Mouse (Mus musculus) cortical plate, adult 2 months (tissue): ENCODE data around the gene Olfr237-ps1. TPM values are rescaled to one million over a fixed set of nuclear protein-coding genes. Genes with fewer than 3 reads are reported as not detected.
"Not testable (repeated sequence)": the region's sequence is repeated elsewhere in the genome, so short reads cannot be mapped to it uniquely, and the experiment has no call there.

Experiments used
- H3K27ac ChIP-seq: fragments of 200-500 bp; 2 replicates; pipeline ENCODE4 v1.5.1; 2012; ENCODE audit warnings: low read length, control low read depth, inconsistent platforms; ENCODE audit not compliant: insufficient read depth
- H3K4me1 ChIP-seq: fragments of 200-500 bp; 2 replicates; pipeline ENCODE4 v1.6.1; 2011; ENCODE audit warnings: low read length; ENCODE audit not compliant: control insufficient read depth, insufficient read depth
- H3K4me3 ChIP-seq: fragments of 200-500 bp; 2 replicates; pipeline ENCODE4 v1.5.1; 2011; ENCODE audit warnings: mild to moderate bottlenecking, low read length, control low read depth; ENCODE audit not compliant: insufficient read depth
- CTCF ChIP-seq: fragments of 200-500 bp; IDR thresholded peaks from 2 replicates; pipeline ENCODE4 v1.5.1; 2011; ENCODE audit warnings: mild to moderate bottlenecking, control low read depth, low read length; ENCODE audit not compliant: insufficient read depth; ENCODE audit errors: extremely low read depth
- POLR2A ChIP-seq: fragments of 200-500 bp; IDR thresholded peaks from 2 replicates; pipeline ENCODE4 v1.6.1; 2011; ENCODE audit warnings: mild to moderate bottlenecking, low read length, control low read depth; ENCODE audit not compliant: insufficient read depth; ENCODE audit errors: extremely low read depth
- polyA plus RNA-seq: library from polyadenylated mRNA; depleted of rRNA; stranded (reverse); fragments of >200 nt; gene quantifications from 2 replicates; pipeline ENCODE4 v1.2.3, GENCODE M21; 2012; rRNA removed

Gene Olfr237-ps1
- polyA plus RNA-seq: not detected in 2 replicates

DNA sequence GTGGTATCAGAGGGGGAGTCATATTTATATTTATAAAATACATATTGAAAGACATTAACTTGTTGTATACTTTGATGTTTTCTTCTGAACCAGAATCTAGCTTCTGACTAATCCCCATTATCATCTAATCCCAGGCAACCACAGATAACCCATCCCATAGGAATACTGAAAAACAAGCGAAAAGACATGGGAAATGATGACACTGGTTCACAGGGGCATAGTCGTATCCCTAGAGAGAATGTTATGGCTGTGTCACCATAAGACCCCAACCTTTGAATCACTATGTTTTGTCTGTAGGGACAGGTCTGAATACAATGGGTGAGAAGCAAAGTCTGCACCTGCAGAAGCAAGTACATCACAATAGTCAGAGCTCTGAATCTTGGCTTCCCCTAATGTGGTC, at the start of gene Olfr237-ps1:
TSS of gene Olfr237-ps1 (plus strand) at position 301 of the 400 bp plus-strand sequence.
- H3K4me1 ChIP-seq, H3K4me3 ChIP-seq, H3K27ac ChIP-seq: not testable (repeated sequence)

DNA sequence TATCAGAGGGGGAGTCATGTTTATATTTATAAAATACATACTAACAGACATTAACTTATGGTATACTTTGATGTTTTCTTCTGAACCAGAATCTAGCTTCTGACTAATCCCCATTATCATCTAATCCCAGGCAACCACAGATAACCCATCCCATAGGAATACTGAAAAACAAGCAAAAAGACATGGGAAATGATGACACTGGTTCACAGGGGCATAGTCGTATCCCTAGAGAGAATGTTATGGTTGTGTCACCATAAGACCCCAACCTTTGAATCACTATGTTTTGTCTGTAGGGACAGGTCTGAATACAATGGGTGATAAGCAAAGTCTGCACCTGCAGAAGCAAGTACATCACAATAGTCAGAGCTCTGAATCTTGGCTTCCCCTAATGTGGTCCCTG, 40.3 kb upstream of the Olfr237-ps1 start, which contains the start of gene Olfr441:
TSS of gene Olfr441 (plus strand) at position 301 of the 400 bp plus-strand sequence.
- not testable (repeated sequence) for H3K4me3 ChIP-seq, H3K4me1 ChIP-seq, H3K27ac ChIP-seq

DNA sequence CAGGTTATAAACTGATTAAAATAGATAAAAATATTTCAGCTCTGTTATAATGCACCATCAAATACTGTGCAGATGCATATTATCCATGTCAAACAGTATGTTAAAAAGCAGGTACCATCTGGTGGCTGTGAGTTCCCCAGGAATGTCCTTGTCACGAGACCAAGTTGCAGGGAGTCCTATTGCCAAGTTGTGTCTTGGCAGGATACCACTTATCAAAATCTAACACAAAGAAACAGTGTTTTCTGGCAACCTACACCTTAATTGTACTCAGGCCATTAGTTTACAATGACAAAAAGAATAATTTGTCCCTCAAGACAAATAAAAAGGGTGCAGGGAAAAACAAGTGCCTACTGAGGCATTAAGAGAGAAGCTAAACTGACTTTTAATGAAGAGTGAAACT, 13.1 kb downstream of the Olfr237-ps1 start:
- no peak overlapping the region for H3K27ac ChIP-seq
- H3K4me3 ChIP-seq: no peak overlapping the region
- no peaks in the 10 kb centered on the region for H3K4me1 ChIP-seq
- TF ChIP-seq POLR2A (no peak), CTCF (no peak)

DNA sequence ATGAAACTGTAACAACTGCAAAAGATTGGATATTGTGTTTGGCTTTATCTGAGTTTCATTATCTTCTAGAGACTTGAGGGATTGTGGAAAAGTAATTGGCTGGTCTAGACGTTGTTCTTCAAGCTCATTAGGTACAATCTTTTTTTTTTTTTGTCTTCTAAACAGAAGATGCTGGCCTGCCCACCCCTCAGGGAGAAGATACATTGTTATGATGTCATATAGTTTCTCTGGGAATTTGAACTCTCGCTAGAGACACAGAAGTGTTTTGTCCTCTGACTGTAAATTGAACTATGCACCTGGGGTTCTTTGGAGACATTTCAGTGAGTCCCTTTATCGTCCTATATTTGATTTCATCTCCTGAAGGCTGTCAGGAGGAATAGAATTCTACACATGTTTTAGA, 16.6 kb downstream of the Olfr237-ps1 start, which contains the start of gene Olfr437:
TSS of gene Olfr437 (plus strand) at position 301 of the 400 bp plus-strand sequence.
- Histone ChIP-seq H3K4me1 (no peaks in the 10 kb centered on the region), H3K4me3 (no peak within 1 kb of the TSS), H3K27ac (no peak within 1 kb of the TSS)
- no peak for TF ChIP-seq POLR2A
- TF ChIP-seq CTCF: no peak

DNA sequence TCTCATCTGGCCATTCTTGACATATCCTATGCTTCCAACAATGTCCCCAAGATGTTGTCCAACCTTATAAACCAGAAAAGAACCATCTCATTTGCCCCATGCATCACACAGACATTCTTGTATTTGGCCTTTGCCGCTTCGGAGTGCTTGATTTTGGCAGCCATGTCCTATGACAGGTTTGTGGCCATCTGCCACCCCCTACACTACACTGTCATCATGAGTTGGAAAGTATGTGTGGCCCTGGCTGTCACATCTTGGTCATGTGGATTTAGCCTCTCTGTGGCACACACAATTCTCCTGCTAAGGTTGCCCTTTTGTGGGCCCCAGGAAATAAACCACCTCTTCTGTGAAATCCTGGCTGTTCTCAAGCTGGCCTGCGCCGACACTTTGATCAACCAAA, 20.9 kb downstream of the Olfr237-ps1 start:
- Histone ChIP-seq H3K4me3 (no peak overlapping the region), H3K4me1 (no peaks in the 10 kb centered on the region)
- TF ChIP-seq CTCF (no peak), POLR2A (no peak)

DNA sequence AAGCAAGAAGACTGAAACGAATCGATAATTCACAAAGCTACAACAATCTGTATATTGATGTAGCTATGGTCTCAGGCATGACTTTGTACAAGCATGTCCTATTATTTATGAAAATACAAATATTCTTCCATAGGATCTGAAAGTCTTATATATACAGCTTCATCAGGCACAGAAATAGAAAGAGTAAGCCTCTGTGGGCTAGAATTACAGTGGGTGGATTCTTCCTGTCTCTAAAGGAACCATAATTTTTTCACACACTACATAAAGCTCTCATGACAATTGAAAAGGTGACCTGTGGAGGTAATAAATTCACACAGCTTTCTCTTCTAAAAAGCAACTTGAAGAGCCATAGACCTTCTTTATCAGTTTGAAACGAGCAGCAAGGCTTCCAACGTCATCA, 25.5 kb downstream of the Olfr237-ps1 start, which contains the start of gene Olfr13:
TSS of gene Olfr13 (plus strand) at position 301 of the 400 bp plus-strand sequence.
- Histone ChIP-seq H3K27ac (no peak within 1 kb of the TSS), H3K4me1 (no peaks in the 10 kb centered on the region), H3K4me3 (no peak within 1 kb of the TSS)
- TF ChIP-seq CTCF (no peak), POLR2A (no peak)

More for the DNA sequence above, 20.9 kb downstream of the Olfr237-ps1 start:
- H3K27ac ChIP-seq: no peak overlapping the region

DNA sequence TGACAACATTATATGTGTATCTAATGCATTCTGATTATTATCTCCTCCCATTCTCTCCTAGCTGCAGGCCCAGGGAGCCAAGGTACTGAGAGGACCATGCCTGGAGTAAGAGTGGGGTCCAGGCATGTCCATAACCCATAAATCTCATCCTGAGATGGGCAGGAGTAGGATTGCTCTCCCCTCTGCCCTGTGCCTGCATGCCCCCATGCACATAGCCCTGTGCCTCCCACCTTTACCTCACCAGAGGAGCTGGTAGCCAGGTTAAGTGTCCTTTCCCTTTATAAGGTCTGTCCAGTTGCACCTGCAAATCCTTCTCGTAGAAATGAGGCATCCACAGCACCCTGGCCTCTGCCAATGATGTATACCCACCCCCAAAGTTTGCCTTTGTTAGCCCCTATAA, 31.8 kb downstream of the Olfr237-ps1 start:
- no peak overlapping the region for H3K27ac ChIP-seq
- TF ChIP-seq CTCF: no peak
- TF ChIP-seq POLR2A: no peak
- no peak overlapping the region for H3K4me3 ChIP-seq
- H3K4me1 ChIP-seq: no peaks in the 10 kb centered on the region

DNA sequence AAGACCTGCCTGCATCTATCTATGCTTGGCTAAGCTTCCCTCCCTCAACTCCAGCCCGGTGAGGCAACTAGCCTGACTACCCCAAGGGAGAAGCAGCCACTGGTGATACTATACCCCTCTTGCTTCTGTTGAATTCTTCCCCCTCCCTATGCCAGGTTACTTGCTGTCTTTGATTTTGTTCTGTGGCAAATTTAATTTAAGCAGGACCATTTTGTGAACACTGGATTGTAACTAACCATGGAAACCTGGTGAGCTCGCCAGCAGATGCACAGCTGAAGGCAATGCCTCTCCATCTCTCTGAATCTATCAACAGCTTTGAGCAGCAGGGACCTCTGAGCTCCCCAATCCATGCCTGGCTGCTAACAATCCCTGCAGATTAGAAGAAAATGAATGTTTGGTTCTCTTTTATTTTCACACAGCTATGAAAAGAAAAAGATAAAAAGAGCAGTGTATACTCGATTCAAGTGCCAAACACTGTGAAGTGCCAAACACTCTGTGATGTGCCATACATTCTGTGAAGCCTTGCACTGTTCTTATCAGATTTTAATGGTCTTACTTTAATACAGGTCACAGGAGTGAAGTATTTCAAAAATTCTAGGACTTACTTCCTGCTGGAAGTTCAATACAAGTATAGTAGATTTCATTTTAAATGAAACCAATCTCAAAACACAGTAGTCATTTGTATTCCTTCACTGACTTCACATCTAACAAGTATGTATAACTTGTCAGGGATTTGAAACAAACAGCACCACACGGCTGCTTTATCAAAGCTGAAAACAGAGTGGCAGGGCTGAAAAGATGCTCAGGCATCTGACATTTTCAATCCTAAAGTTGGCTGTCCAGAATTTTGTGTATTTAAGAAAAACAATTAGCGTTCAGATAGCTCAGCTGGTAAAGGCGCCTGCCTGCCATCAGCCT, 32.5 kb downstream of the Olfr237-ps1 start:
- H3K4me3 ChIP-seq: no peak overlapping the region
- no peak overlapping the region for H3K27ac ChIP-seq
- TF ChIP-seq POLR2A (no peak), CTCF (no peak)
- no peaks in the 10 kb centered on the region for H3K4me1 ChIP-seq

DNA sequence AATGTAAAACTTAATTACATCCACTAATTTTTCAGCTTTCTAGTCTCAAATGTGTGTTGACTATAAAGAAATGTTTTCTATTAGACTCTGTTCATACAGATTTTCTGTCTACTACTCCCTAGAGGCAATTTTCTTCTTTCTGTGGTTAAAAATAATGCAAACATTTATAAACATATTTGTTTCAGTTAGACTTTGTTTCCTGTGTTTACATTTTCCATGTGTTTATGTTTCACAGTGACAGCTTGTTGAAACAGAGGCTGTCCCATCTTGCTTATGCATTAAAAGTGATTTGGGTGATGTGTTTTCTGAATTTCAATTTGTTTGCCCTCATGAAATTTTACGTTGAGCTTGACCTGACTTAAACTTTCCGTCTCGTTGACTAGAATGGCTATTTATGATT, 44.6 kb downstream of the Olfr237-ps1 start:
- Histone ChIP-seq H3K4me3 (no peak overlapping the region), H3K4me1 (no peaks in the 10 kb centered on the region), H3K27ac (no peak overlapping the region)
- TF ChIP-seq CTCF (no peak), POLR2A (no peak)

DNA sequence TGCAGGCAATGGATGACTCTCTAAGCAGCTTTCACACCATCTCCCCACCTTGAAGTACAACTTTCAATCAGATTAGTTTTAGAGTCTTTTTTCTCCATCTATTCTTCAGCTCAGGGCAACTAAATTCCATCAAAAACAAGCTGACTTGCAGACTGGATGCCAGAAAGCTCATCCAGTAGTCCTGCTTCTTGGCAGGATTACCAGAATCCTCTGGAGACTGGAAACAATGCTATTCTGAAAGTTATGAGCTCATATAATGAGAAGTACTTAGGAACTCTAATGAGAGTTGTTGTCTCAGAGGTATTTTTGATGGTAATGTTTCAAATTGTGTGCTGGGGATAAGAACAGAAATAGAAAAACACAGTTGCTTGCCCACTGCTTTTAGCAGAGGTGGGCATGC, 50.4 kb downstream of the Olfr237-ps1 start, which contains the start of gene Olfr435:
TSS of gene Olfr435 (plus strand) at position 366 of the 400 bp plus-strand sequence.
- TF ChIP-seq POLR2A: no peak
- no peak for TF ChIP-seq CTCF
- Histone ChIP-seq H3K4me1 (no peaks in the 10 kb centered on the region), H3K4me3 (no peak within 1 kb of the TSS), H3K27ac (no peak within 1 kb of the TSS)
